Mouse (Mus musculus): ENCODE measurements around the gene Cst13.
A peak's percentile ranks its signal among the peaks of the same experiment; 100 is the strongest.
"Not testable (repeated sequence)": the region's sequence is repeated elsewhere in the genome, so short reads cannot be mapped to it uniquely, and the experiment has no call there.

Gene Cst13

GRCm38 (mm10) chr2:148819909-148820308, at the start of gene Cst13:
Gene Cst13, plus strand, starts transcription at chr2:148820081.
- DNase-seq = no peak

GRCm38 (mm10) chr2:148771397-148771796, 48.5 kb upstream of the Cst13 start, which contains the start of gene Cst11:
Gene Cst11, minus strand, starts transcription at chr2:148771497.
- not testable (repeated sequence) for DNase-seq

- no peak for DNase-seq
Observed at GRCm38 (mm10) chr2:148781709-148782108, 38.2 kb upstream of the Cst13 start, which contains the start of gene 8030411F24Rik. Gene 8030411F24Rik, plus strand, starts transcription at chr2:148782009.

GRCm38 (mm10) chr2:148789142-148789541, 30.7 kb upstream of the Cst13 start, which contains the start of gene Cst12:
Gene Cst12, plus strand, starts transcription at chr2:148789361.
- DNase-seq = peak; percentile 2 to 9

- no peak for DNase-seq
Observed at GRCm38 (mm10) chr2:148798485-148798884, 21.4 kb upstream of the Cst13 start, which contains the start of gene Cst8. Gene Cst8, plus strand, starts transcription at chr2:148798785.

GRCm38 (mm10) chr2:148801491-148801921, 18.4 kb upstream of the Cst13 start:
- peak; percentile 77 to 84 for DNase-seq

- no peak for DNase-seq
Observed at GRCm38 (mm10) chr2:148806696-148807095, 13.2 kb upstream of the Cst13 start.

GRCm38 (mm10) chr2:148825986-148826385, 6.1 kb downstream of the Cst13 start:
- DNase-seq = no peak

GRCm38 (mm10) chr2:148834912-148835311, 15.0 kb downstream of the Cst13 start, which contains the start of gene Cst9:
Gene Cst9, plus strand, starts transcription at chr2:148835147.
- DNase-seq = no peak

GRCm38 (mm10) chr2:148838075-148838777, 18.3 kb downstream of the Cst13 start:
- no peak for DNase-seq

- DNase-seq = no peak
Observed at GRCm38 (mm10) chr2:148839224-148839623, 19.3 kb downstream of the Cst13 start.

- peak; percentile 85 to 90 for DNase-seq
Observed at GRCm38 (mm10) chr2:148851116-148851906, 31.4 kb downstream of the Cst13 start.

- no peak for DNase-seq
Observed at GRCm38 (mm10) chr2:148856630-148857400, 36.9 kb downstream of the Cst13 start.

- no peak for DNase-seq
Observed at GRCm38 (mm10) chr2:148857506-148857905, 37.6 kb downstream of the Cst13 start.

- no peak for DNase-seq
Observed at GRCm38 (mm10) chr2:148860993-148861392, 41.1 kb downstream of the Cst13 start.

GRCm38 (mm10) chr2:148861693-148862092, 41.8 kb downstream of the Cst13 start:
- DNase-seq = no peak

GRCm38 (mm10) chr2:148864966-148865365, 45.1 kb downstream of the Cst13 start, which contains the start of gene 9230104L09Rik:
Gene 9230104L09Rik, minus strand, starts transcription at chr2:148865038.
- DNase-seq = no peak

- no peak for DNase-seq
Observed at GRCm38 (mm10) chr2:148868959-148869358, 49.1 kb downstream of the Cst13 start.

GRCm38 (mm10) chr2:148870526-148870925, 50.6 kb downstream of the Cst13 start:
- DNase-seq = no peak

- no peak for DNase-seq
Observed at GRCm38 (mm10) chr2:148872860-148873259, 53.0 kb downstream of the Cst13 start.

- DNase-seq = no peak
Observed at GRCm38 (mm10) chr2:148874224-148874616, 54.3 kb downstream of the Cst13 start.

GRCm38 (mm10) chr2:148874617-148875334, 54.9 kb downstream of the Cst13 start:
- peak; percentile 48 to 77 for DNase-seq
